13 mouse cellular contexts compared by ENCODE assay signal in the genomic region with DNA sequence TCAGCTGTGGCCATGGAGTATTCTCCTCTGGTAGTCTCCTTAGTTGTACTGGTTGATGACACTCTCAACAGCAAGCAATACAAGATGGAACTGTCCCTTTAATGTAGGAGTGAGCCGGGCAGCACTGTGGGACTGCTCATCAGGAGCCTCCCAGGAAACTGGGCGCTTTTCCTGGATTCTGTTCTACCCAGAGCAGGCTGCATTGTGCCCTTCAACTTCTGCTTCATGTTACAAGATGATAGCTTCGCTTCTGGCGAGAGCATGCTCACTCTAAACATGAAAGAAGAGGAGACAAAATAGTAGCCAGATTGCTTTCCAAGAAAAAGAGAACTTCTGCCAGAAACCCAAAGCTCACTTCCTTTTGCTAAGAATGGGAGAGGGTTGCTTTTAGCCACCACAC.
A peak's percentile ranks its signal among the peaks of the same experiment; 100 is the strongest.
DNase-seq lines count a peak whose midpoint lies in the region.
"Had no signal": no experiment of that assay in that cellular context is flagged by ENCODE, and none has a peak within 500 bp of the region (broad histone marks: within the 10 kb centered on the region; RNA-seq: fewer than 3 reads in every experiment).

No protein-coding gene starts in this region.

- intact Hi-C loops in heart, postnatal 10 days (cut with DNase I), result no loop called here

- DNase-seq in heart, postnatal 10 days, result peak; percentile 2
- no peak for DNase-seq in heart, postnatal 4 days
- DNase-seq in right cerebral cortex, adult 18-20 months, result peak; percentile 6
- no peak for DNase-seq in right cerebral cortex, postnatal 14 days
- peak; percentile 61 for DNase-seq in brain, adult 2 months (ENCODE audit: low read depth, low spot score)
- DNase-seq in telencephalon, adult 2 months (ENCODE audit: low read depth, low spot score), result peak; percentile 39
- no peak for DNase-seq in adrenal gland, adult (ENCODE audit: inconsistent age in 2 of 2, low spot score in 1 of 2)
- DNase-seq: adrenal gland, postnatal 10 days; cerebellum, adult 18-20 months; cerebellum, adult 9-11 months; embryo, embryonic 11 days; gastrocnemius, postnatal 10 days; heart, postnatal 14 days had no signal

Comparison
In these comparisons a context has a peak if more than half of its experiments do, and no peak if none do; other contexts are left out.
1. DNase-seq: peak in heart, postnatal 10 days (2 of 2), right cerebral cortex, adult 18-20 months (single experiment), brain, adult 2 months (single experiment) and telencephalon, adult 2 months (single experiment); none in heart, postnatal 4 days (single experiment), right cerebral cortex, postnatal 14 days (single experiment) and adrenal gland, adult (0 of 2).